Mouse (Mus musculus): ENCODE results near the gene Gprin3. TPM values are rescaled to one million over a fixed set of nuclear protein-coding genes. Genes with fewer than 3 reads are reported as not detected.

Gprin3 gene
- polyA plus RNA-seq, 1 experiment from 2014 or later = 1.7 TPM

GRCm38 (mm10) chr6:59419264-59419663 lies 6.8 kb downstream of the Gprin3 start:
- H3K4me2 ChIP-seq (replicated peaks; ENCODE audit: low read depth, low read length) = no peak overlapping the region
- ATAC-seq (ENCODE audit: low FRiP score, low TSS enrichment) = no peak
- H3K9me3 ChIP-seq (ENCODE audit: low read length) = no peaks in the 10 kb centered on the region
- H3K9ac ChIP-seq (replicated peaks; ENCODE audit: low read length) = no peak overlapping the region
- no peaks in the 10 kb centered on the region for H3K36me3 ChIP-seq (ENCODE audit: insufficient read depth, low read length)
- no peaks in the 10 kb centered on the region for H3K27me3 ChIP-seq (ENCODE audit: insufficient read depth, low read length)
- no peak overlapping the region for H3K27ac ChIP-seq (ENCODE audit: low read length)
- H3K4me1 ChIP-seq (ENCODE audit: insufficient read depth, low read length) = no peaks in the 10 kb centered on the region
- WGBS = 71% methylated on average over 3 of the region's 3 CpGs
- H3K4me3 ChIP-seq (ENCODE audit: low read length) = no peak overlapping the region

GRCm38 (mm10) chr6:59418659-59419058 lies 7.4 kb downstream of the Gprin3 start:
- 60% methylated on average over 2 of the region's 2 CpGs for WGBS
- no peaks in the 10 kb centered on the region for H3K9me3 ChIP-seq (ENCODE audit: low read length)
- H3K36me3 ChIP-seq (ENCODE audit: insufficient read depth, low read length) = no peaks in the 10 kb centered on the region
- no peaks in the 10 kb centered on the region for H3K4me1 ChIP-seq (ENCODE audit: insufficient read depth, low read length)
- no peak overlapping the region for H3K9ac ChIP-seq (replicated peaks; ENCODE audit: low read length)
- H3K27ac ChIP-seq (ENCODE audit: low read length) = no peak overlapping the region
- ATAC-seq (ENCODE audit: low FRiP score, low TSS enrichment) = no peak
- H3K4me3 ChIP-seq (ENCODE audit: low read length) = no peak overlapping the region
- no peaks in the 10 kb centered on the region for H3K27me3 ChIP-seq (ENCODE audit: insufficient read depth, low read length)
- no peak overlapping the region for H3K4me2 ChIP-seq (replicated peaks; ENCODE audit: low read depth, low read length)

GRCm38 (mm10) chr6:59414816-59415215 lies 11.3 kb downstream of the Gprin3 start:
- no peaks in the 10 kb centered on the region for H3K27me3 ChIP-seq (ENCODE audit: insufficient read depth, low read length)
- ATAC-seq (ENCODE audit: low FRiP score, low TSS enrichment) = no peak
- H3K4me3 ChIP-seq (ENCODE audit: low read length) = no peak overlapping the region
- H3K4me1 ChIP-seq (ENCODE audit: insufficient read depth, low read length) = peaks cover 13% of the 10 kb centered on the region
- H3K36me3 ChIP-seq (ENCODE audit: insufficient read depth, low read length) = no peaks in the 10 kb centered on the region
- no peak overlapping the region for H3K9ac ChIP-seq (replicated peaks; ENCODE audit: low read length)
- 88% methylated on average over 6 of the region's 6 CpGs for WGBS
- H3K9me3 ChIP-seq (ENCODE audit: low read length) = no peaks in the 10 kb centered on the region
- H3K4me2 ChIP-seq (replicated peaks; ENCODE audit: low read depth, low read length) = no peak overlapping the region
- no peak overlapping the region for H3K27ac ChIP-seq (ENCODE audit: low read length)

- Histone ChIP-seq H3K4me2 (replicated peaks; ENCODE audit: low read depth, low read length) (peak overlapping the region; percentile 12; the same call in 1 of the 2 replicates), H3K36me3 (ENCODE audit: insufficient read depth, low read length) (no peaks in the 10 kb centered on the region), H3K4me3 (ENCODE audit: low read length) (no peak overlapping the region), H3K4me1 (ENCODE audit: insufficient read depth, low read length) (peaks cover 20% of the 10 kb centered on the region), H3K9ac (replicated peaks; ENCODE audit: low read length) (no peak overlapping the region), H3K27ac (ENCODE audit: low read length) (peak overlapping the region; percentile 73), H3K27me3 (ENCODE audit: insufficient read depth, low read length) (no peaks in the 10 kb centered on the region), H3K9me3 (ENCODE audit: low read length) (no peaks in the 10 kb centered on the region)
- 39% methylated on average over 13 of the region's 13 CpGs for WGBS
- no peak; the same call in 1 of the 2 replicates for ATAC-seq (ENCODE audit: low FRiP score, low TSS enrichment)
Observed at GRCm38 (mm10) chr6:59412417-59413346, 13.4 kb downstream of the Gprin3 start.

- H3K4me2 ChIP-seq (replicated peaks; ENCODE audit: low read depth, low read length) = no peak overlapping the region
- H3K27me3 ChIP-seq (ENCODE audit: insufficient read depth, low read length) = no peaks in the 10 kb centered on the region
- H3K27ac ChIP-seq (ENCODE audit: low read length) = no peak overlapping the region
- no peak for ATAC-seq (ENCODE audit: low FRiP score, low TSS enrichment)
- H3K4me3 ChIP-seq (ENCODE audit: low read length) = no peak overlapping the region
- peaks cover 20% of the 10 kb centered on the region for H3K4me1 ChIP-seq (ENCODE audit: insufficient read depth, low read length)
- no peak overlapping the region for H3K9ac ChIP-seq (replicated peaks; ENCODE audit: low read length)
- H3K36me3 ChIP-seq (ENCODE audit: insufficient read depth, low read length) = no peaks in the 10 kb centered on the region
- 71% methylated on average over 3 of the region's 3 CpGs for WGBS
- H3K9me3 ChIP-seq (ENCODE audit: low read length) = no peaks in the 10 kb centered on the region
Observed at GRCm38 (mm10) chr6:59409001-59409700, 16.9 kb downstream of the Gprin3 start.

GRCm38 (mm10) chr6:59407482-59407997 lies 18.6 kb downstream of the Gprin3 start:
- no peaks in the 10 kb centered on the region for H3K27me3 ChIP-seq (ENCODE audit: insufficient read depth, low read length)

GRCm38 (mm10) chr6:59390208-59390607 lies 35.9 kb downstream of the Gprin3 start:
- no peak overlapping the region for H3K4me3 ChIP-seq (ENCODE audit: low read length)

More at GRCm38 (mm10) chr6:59407482-59407997, 18.6 kb downstream of the Gprin3 start:
- Histone ChIP-seq H3K4me3 (ENCODE audit: low read length) (no peak overlapping the region), H3K36me3 (ENCODE audit: insufficient read depth, low read length) (no peaks in the 10 kb centered on the region), H3K4me2 (replicated peaks; ENCODE audit: low read depth, low read length) (no peak overlapping the region), H3K9me3 (ENCODE audit: low read length) (no peaks in the 10 kb centered on the region), H3K27ac (ENCODE audit: low read length) (0 out of 2 replicates have a peak overlapping the region, but pooled peaks have one; percentile 58), H3K9ac (replicated peaks; ENCODE audit: low read length) (no peak overlapping the region), H3K4me1 (ENCODE audit: insufficient read depth, low read length) (peaks cover 11% of the 10 kb centered on the region; the same call in 1 of the 2 replicates)
- peak; percentile 31; the same call in 1 of the 2 replicates for ATAC-seq (ENCODE audit: low FRiP score, low TSS enrichment)
- WGBS = 49% methylated on average over 4 of the region's 4 CpGs

GRCm38 (mm10) chr6:59365300-59365699 lies 60.8 kb downstream of the Gprin3 start:
- Histone ChIP-seq H3K36me3 (ENCODE audit: insufficient read depth, low read length) (no peaks in the 10 kb centered on the region), H3K27me3 (ENCODE audit: insufficient read depth, low read length) (no peaks in the 10 kb centered on the region), H3K4me2 (replicated peaks; ENCODE audit: low read depth, low read length) (no peak overlapping the region), H3K27ac (ENCODE audit: low read length) (no peak overlapping the region), H3K9me3 (ENCODE audit: low read length) (no peaks in the 10 kb centered on the region), H3K9ac (replicated peaks; ENCODE audit: low read length) (no peak overlapping the region), H3K4me1 (ENCODE audit: insufficient read depth, low read length) (no peaks in the 10 kb centered on the region), H3K4me3 (ENCODE audit: low read length) (no peak overlapping the region)
- ATAC-seq (ENCODE audit: low FRiP score, low TSS enrichment) = no peak

More at GRCm38 (mm10) chr6:59390208-59390607, 35.9 kb downstream of the Gprin3 start:
- Histone ChIP-seq H3K4me2 (replicated peaks; ENCODE audit: low read depth, low read length) (no peak overlapping the region), H3K9ac (replicated peaks; ENCODE audit: low read length) (no peak overlapping the region), H3K9me3 (ENCODE audit: low read length) (no peaks in the 10 kb centered on the region), H3K27ac (ENCODE audit: low read length) (no peak overlapping the region), H3K27me3 (ENCODE audit: insufficient read depth, low read length) (no peaks in the 10 kb centered on the region), H3K4me1 (ENCODE audit: insufficient read depth, low read length) (no peaks in the 10 kb centered on the region), H3K36me3 (ENCODE audit: insufficient read depth, low read length) (no peaks in the 10 kb centered on the region)
- no peak for ATAC-seq (ENCODE audit: low FRiP score, low TSS enrichment)
- 80% methylated on average over 3 of the region's 3 CpGs for WGBS

GRCm38 (mm10) chr6:59363282-59363681 lies 62.8 kb downstream of the Gprin3 start:
- Histone ChIP-seq H3K9ac (replicated peaks; ENCODE audit: low read length) (no peak overlapping the region), H3K36me3 (ENCODE audit: insufficient read depth, low read length) (no peaks in the 10 kb centered on the region), H3K4me3 (ENCODE audit: low read length) (no peak overlapping the region), H3K4me1 (ENCODE audit: insufficient read depth, low read length) (no peaks in the 10 kb centered on the region), H3K27ac (ENCODE audit: low read length) (peak overlapping the region; percentile 50; the same call in 1 of the 2 replicates), H3K27me3 (ENCODE audit: insufficient read depth, low read length) (no peaks in the 10 kb centered on the region), H3K9me3 (ENCODE audit: low read length) (no peaks in the 10 kb centered on the region), H3K4me2 (replicated peaks; ENCODE audit: low read depth, low read length) (no peak overlapping the region)
- 85% methylated on average over 2 of the region's 2 CpGs for WGBS
- no peak for ATAC-seq (ENCODE audit: low FRiP score, low TSS enrichment)
